9 mouse cellular contexts compared by ENCODE assay signal in the genomic region with DNA sequence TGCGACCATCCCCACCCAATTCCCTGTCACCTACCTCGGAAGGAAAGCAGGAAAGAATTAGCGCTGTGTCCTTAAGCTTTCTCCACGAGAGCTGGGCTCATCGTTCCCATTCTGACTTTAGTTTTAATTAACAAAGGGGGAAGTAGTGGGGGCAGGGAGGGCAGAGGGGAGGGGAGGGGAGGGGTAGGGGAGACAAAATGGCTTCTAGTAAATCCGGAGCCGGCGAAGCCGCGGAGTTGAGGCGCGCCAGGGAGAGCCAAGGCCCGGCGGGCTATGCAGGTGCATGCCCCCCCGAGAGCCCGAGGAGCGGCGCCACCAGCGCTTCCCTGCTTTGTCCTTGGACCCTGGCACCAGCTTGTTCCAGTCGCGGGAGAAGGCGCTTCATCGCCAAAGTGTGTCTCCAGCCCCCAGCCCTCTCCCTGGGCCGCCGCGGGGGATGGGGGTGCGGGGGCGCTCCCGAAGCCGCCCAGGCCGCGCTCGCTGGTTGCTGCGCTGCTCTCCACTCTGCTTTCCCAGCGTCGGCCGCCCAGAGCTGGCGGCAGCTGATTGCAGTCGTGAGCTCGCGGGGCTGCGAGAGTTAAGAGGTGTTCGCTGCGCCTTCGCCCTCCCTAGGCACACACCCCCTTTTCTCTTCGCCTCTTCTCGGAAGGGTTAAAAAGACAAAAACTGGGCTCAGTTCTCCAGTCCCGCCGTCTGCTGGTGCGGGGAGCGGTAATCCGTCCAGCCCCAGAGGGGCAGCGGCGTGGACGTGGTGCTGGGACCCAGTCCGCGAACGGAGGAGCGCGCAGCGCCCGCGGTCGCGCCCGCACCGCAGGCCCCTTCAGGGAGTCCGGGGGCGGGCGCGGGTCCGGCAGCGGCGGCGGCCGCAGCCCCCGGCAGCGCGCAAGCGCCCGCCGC. TPM values are rescaled to one million over a fixed set of nuclear protein-coding genes. Genes with fewer than 3 reads are reported as not detected.
A peak's percentile ranks its signal among the peaks of the same experiment; 100 is the strongest.
DNase-seq lines count a peak whose midpoint lies in the region; ATAC-seq and TF ChIP-seq lines count a peak whose summit lies in the region.
"Had no signal": no experiment of that assay in that cellular context is flagged by ENCODE, and none has a peak within 500 bp of the region (broad histone marks: within the 10 kb centered on the region; RNA-seq: fewer than 3 reads in every experiment).

No protein-coding gene starts in this region.

- TF ChIP-seq EP300 in ES-Bruce4 (IDR thresholded peaks at IDR 0.05; ENCODE audit: insufficient read depth, low read depth, low read length) = no peak

- intact Hi-C loops in heart, postnatal 14 days (cut with DNase I) = loop anchor here (5.0 kb wide), 1 partner anchor 65 kb away; no protein-coding TSS in a partner anchor

- under 1% methylated on average over 82 of the region's 82 CpGs for WGBS in limb, embryonic 12.5 days
- WGBS in midbrain, embryonic 16.5 days = 0% methylated on average over 44 of the region's 82 CpGs

- no peaks in the 10 kb centered on the region for H3K36me3 ChIP-seq in ES-Bruce4 (ENCODE audit: control insufficient read depth, insufficient read depth, low read length, poor library complexity, severe bottlenecking)
- peaks cover 6% of the 10 kb centered on the region; the same call in 1 of the 2 replicates for H3K36me3 ChIP-seq in limb, embryonic 12.5 days
- H3K36me3 ChIP-seq in midbrain, embryonic 16.5 days (ENCODE audit: control insufficient read depth, insufficient read depth, low read length) = no peaks in the 10 kb centered on the region

- peak overlapping the region; percentile 71 for H3K4me3 ChIP-seq in ES-Bruce4 (ENCODE audit: low read depth, low read length)
- peak overlapping the region; percentile 79 for H3K4me3 ChIP-seq in cortical plate, adult 2 months (ENCODE audit: insufficient read depth, low read length)
- H3K4me3 ChIP-seq in limb, embryonic 12.5 days (replicated peaks) = peak overlapping the region; percentile 67
- H3K4me3 ChIP-seq in midbrain, embryonic 16.5 days (ENCODE audit: low read depth, low read length) = peak overlapping the region; percentile 88

- peak; percentile 28 for ATAC-seq in frontal cortex, adult (ENCODE audit: low TSS enrichment)
- 0 out of 2 replicates have a peak, but pooled peaks have one; percentile 24 for ATAC-seq in limb, embryonic 12.5 days (ENCODE audit: insufficient number of reproducible peaks, insufficient read depth, low FRiP score, low TSS enrichment, low read depth)
- peak; percentile 57 for ATAC-seq in midbrain, embryonic 16.5 days

- no peaks in the 10 kb centered on the region for H3K9me3 ChIP-seq in ES-Bruce4 (replicated peaks; ENCODE audit: control insufficient read depth, insufficient read depth, low read length, poor library complexity, severe bottlenecking)
- no peaks in the 10 kb centered on the region for H3K9me3 ChIP-seq in limb, embryonic 12.5 days
- no peaks in the 10 kb centered on the region for H3K9me3 ChIP-seq in midbrain, embryonic 16.5 days (replicated peaks; ENCODE audit: control insufficient read depth, low read length, poor library complexity, severe bottlenecking)

- peaks cover 4% of the 10 kb centered on the region; the same call in 1 of the 2 replicates for H3K27me3 ChIP-seq in ES-Bruce4 (ENCODE audit: control insufficient read depth, insufficient read depth, low read length, poor library complexity, severe bottlenecking)
- peaks cover 62% of the 10 kb centered on the region for H3K27me3 ChIP-seq in limb, embryonic 12.5 days
- no peaks in the 10 kb centered on the region for H3K27me3 ChIP-seq in midbrain, embryonic 16.5 days (ENCODE audit: control insufficient read depth, insufficient read depth, low read depth, low read length)
- H3K27me3 ChIP-seq: CH12.LX had no signal

- no peak overlapping the region for H3K27ac ChIP-seq in ES-Bruce4 (ENCODE audit: insufficient read depth, low read length)
- H3K27ac ChIP-seq in cortical plate, adult 2 months (ENCODE audit: insufficient read depth, low read length) = peak overlapping the region; percentile 94
- H3K27ac ChIP-seq in limb, embryonic 12.5 days = no peak overlapping the region
- peak overlapping the region; percentile 96 for H3K27ac ChIP-seq in midbrain, embryonic 16.5 days (ENCODE audit: low read length)

- no peak for TF ChIP-seq POLR2A in ES-Bruce4 (IDR thresholded peaks at IDR 0.05; ENCODE audit: insufficient read depth, low read length)
- TF ChIP-seq POLR2A in cortical plate, adult 2 months (IDR thresholded peaks at IDR 0.05; ENCODE audit: extremely low read depth, insufficient read depth, low read length) = peak; percentile 48; the same call in 1 of the 2 replicates

- H3K9ac ChIP-seq in ES-Bruce4 (ENCODE audit: low read depth, poor library complexity, severe bottlenecking) = peak overlapping the region; percentile 55
- peak overlapping the region; percentile 66 for H3K9ac ChIP-seq in limb, embryonic 12.5 days (replicated peaks)
- peak overlapping the region; percentile 97 for H3K9ac ChIP-seq in midbrain, embryonic 16.5 days (ENCODE audit: low read depth, low read length)

- no peak for DNase-seq in frontal cortex, postnatal 14 days (ENCODE audit: low spot score in 2 of 2)
- DNase-seq in heart, postnatal 14 days = peak; percentile 44 to 47
- DNase-seq in thymus, postnatal 14 days = peak; percentile 52

- no peak for TF ChIP-seq CTCF in ES-Bruce4 (IDR thresholded peaks at IDR 0.05; ENCODE audit: low read depth, low read length)
- no peak for TF ChIP-seq CTCF in cortical plate, adult 2 months (IDR thresholded peaks at IDR 0.05; ENCODE audit: extremely low read depth, insufficient read depth, low read length)

- peaks cover 2% of the 10 kb centered on the region for H3K4me1 ChIP-seq in ES-Bruce4 (ENCODE audit: control insufficient read depth, insufficient read depth, low read length)
- H3K4me1 ChIP-seq in cortical plate, adult 2 months (ENCODE audit: control insufficient read depth, insufficient read depth, low read length) = peaks cover 4% of the 10 kb centered on the region; the same call in 1 of the 2 replicates
- H3K4me1 ChIP-seq in limb, embryonic 12.5 days (replicated peaks) = peaks cover 25% of the 10 kb centered on the region
- H3K4me1 ChIP-seq in midbrain, embryonic 16.5 days (ENCODE audit: control insufficient read depth, insufficient read depth, low read length) = peaks cover 42% of the 10 kb centered on the region

- H3K4me2 ChIP-seq in limb, embryonic 12.5 days = peak overlapping the region; percentile 100
- peak overlapping the region; percentile 92 for H3K4me2 ChIP-seq in midbrain, embryonic 16.5 days (ENCODE audit: low read length)

RNA-seq across cellular contexts. Expression of gene Lrrc4, which starts 0.6 kb away (rescaled TPM):
- polyA plus RNA-seq in ES-Bruce4 (2011; ENCODE audit: insufficient read depth, insufficient read length, low read depth, missing spikeins) = 0.61 and 0.72 TPM in 2 replicates
- polyA plus RNA-seq in cortical plate, adult 2 months (2012; rRNA removed) = 65.1 and 68.4 TPM in 2 replicates
- total RNA-seq in heart, postnatal 14 days (2021) = under 1 TPM; 0.22 to 0.43 TPM
- 0.41 and 0.50 TPM in 2 replicates for polyA plus RNA-seq in limb, embryonic 12.5 days (2016; fragmentation: Nextera tagmentation; extraction: Ambion mirVana)
- 6.7 and 6.8 TPM in 2 replicates for polyA plus RNA-seq in midbrain, embryonic 16.5 days (2015; fragmentation: Nextera tagmentation; extraction: Ambion mirVana)

Comparison
In these comparisons a context has a peak if more than half of its experiments do, and no peak if none do; other contexts are left out.
1. DNase-seq: peak in heart, postnatal 14 days (2 of 2) and thymus, postnatal 14 days (single experiment); none in frontal cortex, postnatal 14 days (0 of 2).
2. H3K27ac ChIP-seq: peak in cortical plate, adult 2 months (single experiment) and midbrain, embryonic 16.5 days (single experiment); none in ES-Bruce4 (single experiment) and limb, embryonic 12.5 days (single experiment).
3. Peak in every context shown above with its lines, with median percentiles within 50 percentile points of each other: ATAC-seq, H3K4me3 ChIP-seq and H3K9ac ChIP-seq.